ENCODE assay signal across 22 mouse cellular contexts in genomic region chr1:131357213-131357612, GRCm38 (mm10).
DNase-seq lines count a peak whose midpoint lies in the region; ATAC-seq and TF ChIP-seq lines count a peak whose summit lies in the region.
"Had no signal": no experiment of that assay in that cellular context is flagged by ENCODE, and none has a peak within 500 bp of the region (broad histone marks: within the 10 kb centered on the region; RNA-seq: fewer than 3 reads in every experiment).

No protein-coding gene starts in this region.

- H3K4me3 ChIP-seq in MEL (ENCODE audit: control insufficient read depth in 1 of 2, insufficient read depth in 1 of 2, low read depth in 2 of 2, low read length in 2 of 2) = no peak overlapping the region
- H3K4me3 ChIP-seq in kidney, embryonic 15.5 days (replicated peaks) = no peak overlapping the region
- no peak overlapping the region for H3K4me3 ChIP-seq in kidney, adult 2 months (ENCODE audit: insufficient read depth, low read depth, low read length)
- H3K4me3 ChIP-seq: embryonic facial prominence, embryonic 13.5 days; embryonic facial prominence, embryonic 15.5 days; forebrain, embryonic 13.5 days; forebrain, embryonic 15.5 days had no signal

- H3K9ac ChIP-seq in MEL (ENCODE audit: control insufficient read depth, low read depth, low read length, poor library complexity, severe bottlenecking) = no peak overlapping the region
- H3K9ac ChIP-seq in kidney, embryonic 15.5 days = no peak overlapping the region
- H3K9ac ChIP-seq: embryonic facial prominence, embryonic 13.5 days; embryonic facial prominence, embryonic 15.5 days; forebrain, embryonic 13.5 days; forebrain, embryonic 15.5 days; forebrain, postnatal 0 days had no signal

- no peaks in the 10 kb centered on the region for H3K79me2 ChIP-seq in MEL (ENCODE audit: control insufficient read depth, insufficient read depth, low read length, poor library complexity)

- no peaks in the 10 kb centered on the region for H3K9me3 ChIP-seq in MEL (replicated peaks; ENCODE audit: insufficient read depth, low read length)
- H3K9me3 ChIP-seq in kidney, embryonic 15.5 days (replicated peaks) = no peaks in the 10 kb centered on the region
- H3K9me3 ChIP-seq: embryonic facial prominence, embryonic 13.5 days; embryonic facial prominence, embryonic 15.5 days; forebrain, embryonic 13.5 days; forebrain, embryonic 15.5 days had no signal

- H3K4me1 ChIP-seq in MEL (ENCODE audit: control insufficient read depth in 1 of 2, insufficient read depth in 2 of 2, low read length in 2 of 2) = peaks cover 14 to 21% of the 10 kb centered on the region in 2 experiments
- H3K4me1 ChIP-seq in kidney, embryonic 15.5 days = no peaks in the 10 kb centered on the region
- H3K4me1 ChIP-seq in kidney, adult 2 months (ENCODE audit: control insufficient read depth, insufficient read depth, low read length) = no peaks in the 10 kb centered on the region
- H3K4me1 ChIP-seq: embryonic facial prominence, embryonic 13.5 days; embryonic facial prominence, embryonic 15.5 days had no signal

- no peak overlapping the region for H3K27ac ChIP-seq in MEL (ENCODE audit: control insufficient read depth, low read depth, low read length)
- no peak overlapping the region for H3K27ac ChIP-seq in kidney, embryonic 15.5 days
- no peak overlapping the region for H3K27ac ChIP-seq in kidney, adult 2 months (ENCODE audit: insufficient read depth, low read depth, low read length)
- H3K27ac ChIP-seq: embryonic facial prominence, embryonic 13.5 days; embryonic facial prominence, embryonic 15.5 days; forebrain, embryonic 13.5 days; forebrain, embryonic 15.5 days had no signal

- peak; percentile 72 for ATAC-seq in megakaryocyte progenitor cell, adult 5-6 weeks (replicated peaks; ENCODE audit: poor library complexity)
- no peak for ATAC-seq in kidney, embryonic 15.5 days (replicated peaks; ENCODE audit: low FRiP score)
- ATAC-seq: forebrain, embryonic 13.5 days; forebrain, embryonic 15.5 days; forebrain, postnatal 0 days had no signal

- TF ChIP-seq POLR2A in MEL (IDR thresholded peaks at IDR 0.05; ENCODE audit: control insufficient read depth in 1 of 2, insufficient read depth in 1 of 2, low read depth in 1 of 2, low read length in 2 of 2, poor library complexity in 1 of 2) = no peak
- no peak for TF ChIP-seq POLR2A in kidney, adult 2 months (IDR thresholded peaks at IDR 0.05; ENCODE audit: low read depth, low read length)

- DNase-seq in MEL (ENCODE audit: low read depth, low spot score) (peak; percentile 76), MEL-GATA-1-ER (ENCODE audit: extremely low read depth, low read depth) (peak; percentile 53), liver (no peak)
- peak; percentile 11 for DNase-seq in c-Kit-positive CD71-positive TER-119-negative erythroid progenitor cells, embryonic 14.5 days (ENCODE audit: low read depth)
- no peak for DNase-seq in kidney, adult 2 months
- no peak for DNase-seq in layer of hippocampus, postnatal 14 days (ENCODE audit: low spot score in 2 of 2)
- DNase-seq: adrenal gland, adult 8-10 months; adrenal gland, postnatal 14 days; adrenal gland, postnatal 36 days; cerebellum, adult 11-12 months; cerebellum, adult 2 months; cerebellum, adult 9-11 months; cerebellum, postnatal 14 days; cerebellum, postnatal 36 days; embryo, embryonic 11 days; forebrain, postnatal 0 days had no signal

- peak; percentile 68 to 77 for TF ChIP-seq EP300 in MEL (IDR thresholded peaks at IDR 0.05; ENCODE audit: low read depth in 1 of 2, low read length in 2 of 2)

- TF ChIP-seq CTCF in MEL (IDR thresholded peaks at IDR 0.05 in 2 of 3, conservative IDR thresholded peaks at IDR 0.05 in 1 of 3; ENCODE audit: control insufficient read depth in 1 of 3, insufficient read depth in 1 of 3, low read depth in 2 of 3, low read length in 3 of 3, poor library complexity in 1 of 3, severe bottlenecking in 1 of 3) = no peak
- TF ChIP-seq CTCF in kidney, adult 2 months (conservative IDR thresholded peaks at IDR 0.05; ENCODE audit: insufficient read depth, insufficient read length, low read depth, low read length) = no peak

- no peak overlapping the region for H3K4me2 ChIP-seq in kidney, embryonic 15.5 days
- H3K4me2 ChIP-seq: embryonic facial prominence, embryonic 13.5 days; embryonic facial prominence, embryonic 15.5 days; forebrain, embryonic 13.5 days; forebrain, embryonic 15.5 days had no signal

- H3K27me3 ChIP-seq in MEL (ENCODE audit: control insufficient read depth in 1 of 2, insufficient read depth in 2 of 2, low read length in 2 of 2) = no peaks in the 10 kb centered on the region
- no peaks in the 10 kb centered on the region for H3K27me3 ChIP-seq in kidney, embryonic 15.5 days
- no peaks in the 10 kb centered on the region for H3K27me3 ChIP-seq in kidney, adult 2 months (replicated peaks; ENCODE audit: control insufficient read depth, insufficient read depth, low read length)
- H3K27me3 ChIP-seq: embryonic facial prominence, embryonic 13.5 days; embryonic facial prominence, embryonic 15.5 days; forebrain, embryonic 13.5 days; forebrain, embryonic 15.5 days had no signal

- WGBS in kidney, embryonic 15.5 days = 82% methylated on average over 1 of the region's 1 CpGs
- WGBS in kidney, adult 2 months = 81% methylated on average over 1 of the region's 1 CpGs

- TF ChIP-seq RAD21 in MEL (IDR thresholded peaks at IDR 0.05; ENCODE audit: low read depth, low read length) = no peak

- peaks cover 0 to 44% of the 10 kb centered on the region in 2 experiments; a peak in 2 of 4 replicates for H3K36me3 ChIP-seq in MEL (ENCODE audit: control insufficient read depth in 1 of 2, insufficient read depth in 2 of 2, low read length in 2 of 2)
- H3K36me3 ChIP-seq in kidney, embryonic 15.5 days = peaks cover 47% of the 10 kb centered on the region
- H3K36me3 ChIP-seq in kidney, adult 2 months (ENCODE audit: control insufficient read depth, insufficient read depth, low read length) = peaks cover 6% of the 10 kb centered on the region

TF ChIP-seq in MEL, 35 proteins besides CTCF, POLR2A, EP300 and RAD21:
- TF ChIP-seq GATA1 (IDR thresholded peaks at IDR 0.05; ENCODE audit: low read depth, low read length) (peak; percentile 74), POLR2AphosphoS2 (IDR thresholded peaks at IDR 0.05; ENCODE audit: low read length) (no peak), TAL1 (IDR thresholded peaks at IDR 0.05; ENCODE audit: low read length) (peak; percentile 72), E2F4 (IDR thresholded peaks at IDR 0.05; ENCODE audit: borderline replicate concordance, low read depth, low read length) (no peak), KAT2A (conservative IDR thresholded peaks at IDR 0.05; ENCODE audit: low read depth, low read length) (no peak), ELF1 (IDR thresholded peaks at IDR 0.05; ENCODE audit: low read depth, low read length) (no peak), NRF1 (IDR thresholded peaks at IDR 0.05; ENCODE audit: insufficient read depth, low read depth, low read length, poor library complexity, severe bottlenecking) (no peak), MYB (IDR thresholded peaks at IDR 0.05; ENCODE audit: low read depth, low read length) (no peak), JUND (IDR thresholded peaks at IDR 0.05; ENCODE audit: low read depth, low read length) (no peak), POLR2AphosphoS5 (IDR thresholded peaks at IDR 0.05; ENCODE audit: borderline replicate concordance, low read depth, low read length) (no peak), USF1 (IDR thresholded peaks at IDR 0.05; ENCODE audit: low read depth, low read length) (0 out of 2 replicates have a peak, but pooled peaks have one; percentile 20), UBTF (IDR thresholded peaks at IDR 0.05; ENCODE audit: borderline replicate concordance, insufficient read depth, low read depth, low read length) (no peak), USF2 (IDR thresholded peaks at IDR 0.05; ENCODE audit: borderline replicate concordance in 1 of 2, insufficient read depth in 1 of 2, low read depth in 1 of 2, low read length in 2 of 2) (no peak), MAFK (IDR thresholded peaks at IDR 0.05; ENCODE audit: borderline replicate concordance, low read depth, low read length) (no peak), RCOR1 (IDR thresholded peaks at IDR 0.05; ENCODE audit: low read depth, low read length) (peak; percentile 45; the same call in 1 of the 2 replicates), MEF2A (IDR thresholded peaks at IDR 0.05; ENCODE audit: extremely low read depth, insufficient replicate concordance, low read depth, low read length, poor library complexity, severe bottlenecking) (no peak), ZKSCAN1 (IDR thresholded peaks at IDR 0.05; ENCODE audit: low read depth, low read length) (no peak), ZMIZ1 (IDR thresholded peaks at IDR 0.05; ENCODE audit: low read depth, low read length) (no peak), CHD1 (IDR thresholded peaks at IDR 0.05; ENCODE audit: low read depth, low read length) (no peak), ETS1 (IDR thresholded peaks at IDR 0.05; ENCODE audit: low read depth, low read length) (peak; percentile 70), TCF12 (IDR thresholded peaks at IDR 0.05; ENCODE audit: low read depth, low read length) (peak; percentile 76), MAX (IDR thresholded peaks at IDR 0.05; ENCODE audit: low read length) (no peak)

Comparison
In these comparisons a context has a peak if more than half of its experiments do, and no peak if none do; other contexts are left out.
1. DNase-seq: peak in MEL (single experiment), MEL-GATA-1-ER (single experiment) and c-Kit-positive CD71-positive TER-119-negative erythroid progenitor cells, embryonic 14.5 days (single experiment); none in liver (single experiment), kidney, adult 2 months (single experiment) and layer of hippocampus, postnatal 14 days (0 of 2).